Mouse (Mus musculus) bone marrow, adult 2 months (tissue): ENCODE results near the gene Fam151b.

Experiments
- CTCF ChIP-seq: fragments of 200-500 bp; IDR thresholded peaks from 2 replicates; pipeline ENCODE4 v1.5.1; 2011; ENCODE audit warnings: low read length, control low read depth; ENCODE audit not compliant: control insufficient read depth, insufficient read depth
- POLR2A ChIP-seq: fragments of 200-500 bp; IDR thresholded peaks from 2 replicates; pipeline ENCODE4 v1.6.1; 2011; ENCODE audit warnings: low read depth, mild to moderate bottlenecking, control low read depth, low read length, borderline replicate concordance; ENCODE audit not compliant: control insufficient read depth

DNA sequence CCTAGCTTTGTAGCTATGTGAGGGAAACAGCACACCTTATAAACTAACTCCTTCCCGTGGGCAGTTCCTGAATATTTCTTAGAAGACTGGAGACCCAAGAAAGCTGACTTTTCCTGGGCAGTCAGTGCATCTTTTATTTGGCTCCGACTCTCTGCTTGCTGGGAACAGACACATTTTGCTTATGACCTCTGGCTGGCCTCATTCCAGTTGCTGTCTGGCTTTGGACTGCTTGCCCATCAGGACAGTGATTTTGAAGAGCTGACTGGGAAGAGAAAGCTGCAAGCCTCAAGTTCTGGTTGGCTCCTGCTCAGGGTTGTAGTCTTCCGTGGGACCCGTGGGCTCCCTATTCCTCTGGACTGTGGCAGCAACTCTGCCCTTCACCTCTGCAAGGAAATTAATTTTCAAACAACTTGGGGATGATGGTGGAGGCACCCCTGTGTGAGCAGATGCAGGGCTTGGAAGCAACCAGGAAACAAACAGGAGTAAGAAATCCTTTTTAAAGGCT is 56.4 kb downstream of the Fam151b start:
- TF ChIP-seq CTCF (no peak), POLR2A (no peak)
